In the genomic region with DNA sequence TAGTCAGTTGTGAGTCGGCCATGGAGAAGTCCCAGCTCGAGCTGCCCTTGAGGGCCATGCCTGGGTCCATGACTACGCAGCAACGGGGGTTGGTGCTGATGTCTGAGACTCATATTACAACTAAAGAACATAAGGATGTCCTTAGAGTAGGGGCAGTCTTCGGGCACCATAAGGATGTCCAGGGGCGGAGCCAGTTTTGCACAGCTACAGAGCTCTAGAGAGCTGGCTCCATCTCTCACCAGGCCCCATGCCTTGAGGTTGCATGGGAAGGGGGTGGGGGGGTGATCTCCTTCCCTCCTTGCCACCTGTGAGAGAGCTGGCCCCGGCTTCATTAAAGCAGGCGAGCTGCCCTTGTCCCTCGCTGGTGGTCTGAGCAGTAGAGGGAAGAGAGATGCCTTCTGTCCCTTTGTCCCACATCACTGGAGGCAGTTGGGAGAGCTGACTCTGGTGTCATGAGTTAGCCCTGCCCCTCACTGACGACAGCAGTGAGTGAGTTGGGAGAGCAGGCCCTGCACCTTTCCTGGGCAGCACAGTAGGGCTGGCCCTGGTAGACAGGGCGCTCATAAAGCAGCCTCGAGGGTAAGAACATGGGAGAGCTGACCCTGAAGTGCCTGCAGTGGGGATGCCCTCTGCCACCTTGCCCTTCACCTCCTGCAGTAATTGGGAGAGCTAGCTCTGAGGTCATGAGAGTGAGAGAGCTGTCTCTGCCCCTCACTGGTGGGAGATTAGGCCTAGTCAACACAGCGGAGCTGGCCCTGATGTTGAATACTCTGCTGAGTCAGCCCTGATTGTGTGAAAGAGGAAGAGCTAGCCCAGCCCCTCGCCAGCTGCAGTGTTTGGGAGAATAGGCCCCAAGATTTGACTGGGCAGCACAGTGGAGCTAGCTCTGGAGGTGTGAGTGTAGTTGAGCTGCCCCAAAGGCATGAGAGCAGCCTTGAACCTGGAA, we compare ENCODE assay signal across 1 mouse cellular context.
TF ChIP-seq lines count a peak whose summit lies in the region.

No protein-coding gene starts in this region.

TF ChIP-seq in MEL, 35 proteins besides CTCF, POLR2A, EP300 and RAD21 (continued from another document):
- TF ChIP-seq NELFE (IDR thresholded peaks at IDR 0.05; ENCODE audit: low read depth, low read length) (peak; percentile 40; the same call in 1 of the 2 replicates), MAZ (IDR thresholded peaks at IDR 0.05; ENCODE audit: low read depth, low read length) (0 out of 2 replicates have a peak, but pooled peaks have one; percentile 46), ELF1 (IDR thresholded peaks at IDR 0.05; ENCODE audit: low read depth, low read length) (peak; percentile 57; the same call in 1 of the 2 replicates), GATA1 (IDR thresholded peaks at IDR 0.05; ENCODE audit: low read depth, low read length) (0 out of 2 replicates have a peak, but pooled peaks have one; percentile 11), TCF12 (IDR thresholded peaks at IDR 0.05; ENCODE audit: low read depth, low read length) (peak; percentile 60), ZMIZ1 (IDR thresholded peaks at IDR 0.05; ENCODE audit: low read depth, low read length) (no peak), POLR2AphosphoS2 (IDR thresholded peaks at IDR 0.05; ENCODE audit: low read length) (no peak), CHD2 (IDR thresholded peaks at IDR 0.05; ENCODE audit: low read length) (no peak), MXI1 (IDR thresholded peaks at IDR 0.05; ENCODE audit: low read depth, low read length) (peak; percentile 46; the same call in 1 of the 2 replicates), TAL1 (IDR thresholded peaks at IDR 0.05; ENCODE audit: low read length) (no peak), TBP (IDR thresholded peaks at IDR 0.05; ENCODE audit: low read depth, low read length) (peak; percentile 57), NRF1 (IDR thresholded peaks at IDR 0.05; ENCODE audit: insufficient read depth, low read depth, low read length, poor library complexity, severe bottlenecking) (0 out of 2 replicates have a peak, but pooled peaks have one; percentile 8), UBTF (IDR thresholded peaks at IDR 0.05; ENCODE audit: borderline replicate concordance, insufficient read depth, low read depth, low read length) (no peak), KAT2A (conservative IDR thresholded peaks at IDR 0.05; ENCODE audit: low read depth, low read length) (no peak)
